Mouse (Mus musculus): Measurements from ENCODE around the gene Gpd1. TPM values are rescaled to one million over a fixed set of nuclear protein-coding genes. Genes with fewer than 3 reads are reported as not detected.

Gpd1 gene
- 4.8 and 5.3 TPM in 2 replicates for polyA plus RNA-seq (2015; fragmentation: Nextera tagmentation; extraction: Ambion mirVana)

- Histone ChIP-seq H3K9ac (no peak within 1 kb of the TSS), H3K36me3 (peaks cover 17% of the 10 kb centered on the region), H3K9me3 (no peaks in the 10 kb centered on the region), H3K27me3 (replicated peaks) (no peaks in the 10 kb centered on the region), H3K4me3 (replicated peaks) (no peak within 1 kb of the TSS), H3K4me1 (peaks cover 9% of the 10 kb centered on the region), H3K27ac (no peak within 1 kb of the TSS), H3K4me2 (0 out of 2 replicates have a peak within 1 kb of the TSS, but pooled peaks have one; percentile 5)
- 61% methylated on average over 26 of the region's 26 CpGs for WGBS
- no peak for ATAC-seq (ENCODE audit: insufficient read depth, low FRiP score, low read depth)
Measured at GRCm38 (mm10) chr15:99717386-99718334, at the start of gene Gpd1. Gene Gpd1 (plus strand): TSS chr15:99717515.

DNA sequence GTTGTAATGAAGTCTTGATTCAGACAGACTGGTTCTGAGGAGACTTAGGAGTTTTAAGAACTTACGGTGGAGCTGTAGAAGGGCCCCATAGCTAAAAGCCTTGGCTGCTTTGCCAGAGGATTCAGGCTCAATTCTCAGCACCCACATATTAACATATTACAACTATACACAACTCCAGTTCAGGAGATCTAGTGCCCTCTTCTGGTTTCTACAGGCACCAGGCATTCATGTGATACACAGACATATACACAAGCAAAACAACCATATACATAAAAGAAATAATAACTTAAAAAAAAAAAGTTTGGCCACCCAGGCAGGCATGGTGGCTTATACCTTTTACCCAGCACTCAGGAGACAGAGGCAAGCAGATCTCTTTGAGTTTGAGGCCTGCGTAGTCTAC, 49.8 kb upstream of the Gpd1 start:
- Histone ChIP-seq H3K4me3 (replicated peaks) (no peak overlapping the region), H3K9ac (no peak overlapping the region), H3K4me1 (peaks cover 21% of the 10 kb centered on the region), H3K27me3 (replicated peaks) (peaks cover 46% of the 10 kb centered on the region), H3K36me3 (no peaks in the 10 kb centered on the region), H3K9me3 (no peaks in the 10 kb centered on the region), H3K27ac (no peak overlapping the region), H3K4me2 (no peak overlapping the region)
- no peak for ATAC-seq (ENCODE audit: insufficient read depth, low FRiP score, low read depth)
- 95% methylated on average over 2 of the region's 2 CpGs for WGBS

GRCm38 (mm10) chr15:99668881-99669280, 48.4 kb upstream of the Gpd1 start:
- Histone ChIP-seq H3K27me3 (replicated peaks) (peaks cover 58% of the 10 kb centered on the region), H3K9me3 (no peaks in the 10 kb centered on the region), H3K9ac (no peak overlapping the region), H3K4me2 (no peak overlapping the region), H3K4me1 (peaks cover 19% of the 10 kb centered on the region), H3K27ac (no peak overlapping the region), H3K36me3 (no peaks in the 10 kb centered on the region), H3K4me3 (replicated peaks) (no peak overlapping the region)
- no peak for ATAC-seq (ENCODE audit: insufficient read depth, low FRiP score, low read depth)
- WGBS = 5% methylated on average over 12 of the region's 12 CpGs

DNA sequence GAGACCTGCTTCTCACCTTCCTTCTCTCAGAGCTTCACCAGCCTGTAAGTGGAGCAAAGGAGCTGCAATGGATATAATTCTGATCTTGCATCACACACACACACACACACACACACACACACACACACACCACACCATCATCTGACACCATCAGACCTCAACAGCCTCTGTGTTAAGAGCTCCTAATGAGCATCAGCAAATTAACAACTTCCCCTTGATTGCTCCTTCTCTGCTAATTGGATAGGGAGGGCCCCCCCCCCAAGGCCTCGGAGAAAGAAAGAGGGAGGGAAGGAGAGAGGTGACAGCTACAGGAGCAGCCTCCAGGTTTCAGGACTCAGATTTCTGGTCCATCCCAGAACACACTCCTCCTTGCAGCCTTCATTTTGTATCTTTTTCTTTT, 47.9 kb upstream of the Gpd1 start:
- Histone ChIP-seq H3K36me3 (no peaks in the 10 kb centered on the region), H3K4me2 (no peak overlapping the region), H3K4me1 (peaks cover 14% of the 10 kb centered on the region), H3K27ac (no peak overlapping the region), H3K9me3 (no peaks in the 10 kb centered on the region), H3K9ac (no peak overlapping the region), H3K27me3 (replicated peaks) (peaks cover 59% of the 10 kb centered on the region), H3K4me3 (replicated peaks) (no peak overlapping the region)
- no peak for ATAC-seq (ENCODE audit: insufficient read depth, low FRiP score, low read depth)
- WGBS = 0% methylated on average over 1 of the region's 1 CpGs

DNA sequence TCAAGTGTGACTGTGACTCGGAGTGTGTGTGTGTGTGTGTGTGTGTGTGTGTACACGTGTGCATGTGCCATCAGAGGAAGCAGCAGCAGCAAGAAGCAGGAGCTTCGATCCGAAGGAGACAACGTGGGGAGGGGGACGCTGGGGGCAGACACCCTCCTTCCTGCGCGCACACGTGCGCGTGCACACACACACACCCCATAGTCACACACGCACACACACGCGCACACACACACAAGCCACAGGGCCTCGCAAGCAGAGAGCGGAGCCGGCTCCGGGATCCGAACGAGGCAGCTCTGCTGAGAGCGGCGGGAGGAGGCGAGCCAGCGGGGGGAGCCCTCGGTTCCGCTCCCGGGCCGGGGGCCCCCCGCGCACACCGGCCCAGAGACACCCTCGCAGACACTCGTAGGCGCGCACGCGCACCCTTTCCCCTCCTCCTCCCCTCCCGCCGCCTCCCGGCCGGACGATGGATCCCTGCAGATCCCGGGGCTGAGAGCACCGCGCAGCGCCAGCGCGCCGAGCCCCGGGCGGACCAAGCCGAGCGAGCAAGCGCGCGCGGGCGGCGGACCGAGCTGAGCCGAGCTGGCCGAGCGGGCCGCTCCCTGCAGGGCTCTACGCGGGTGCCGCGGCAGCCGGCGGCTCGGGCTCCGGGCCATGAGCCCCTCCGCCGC, 47.0 kb upstream of the Gpd1 start, which contains the start of gene Asic1:
Gene Asic1 (plus strand): TSS at position 215 of the 668 bp plus-strand sequence.
- WGBS = under 1% methylated on average over 60 of the region's 74 CpGs
- Histone ChIP-seq H3K9me3 (no peaks in the 10 kb centered on the region), H3K4me3 (replicated peaks) (peak within 1 kb of the TSS; percentile 51), H3K4me2 (peak within 1 kb of the TSS; percentile 97), H3K27ac (no peak within 1 kb of the TSS), H3K9ac (peak within 1 kb of the TSS; percentile 25; the same call in 1 of the 2 replicates), H3K4me1 (0 out of 2 replicates have a peak, but pooled peaks cover 5% of the 10 kb centered on the region), H3K36me3 (no peaks in the 10 kb centered on the region), H3K27me3 (replicated peaks) (peaks cover 55% of the 10 kb centered on the region)
- peak; percentile 67 for ATAC-seq (ENCODE audit: insufficient read depth, low FRiP score, low read depth)

DNA sequence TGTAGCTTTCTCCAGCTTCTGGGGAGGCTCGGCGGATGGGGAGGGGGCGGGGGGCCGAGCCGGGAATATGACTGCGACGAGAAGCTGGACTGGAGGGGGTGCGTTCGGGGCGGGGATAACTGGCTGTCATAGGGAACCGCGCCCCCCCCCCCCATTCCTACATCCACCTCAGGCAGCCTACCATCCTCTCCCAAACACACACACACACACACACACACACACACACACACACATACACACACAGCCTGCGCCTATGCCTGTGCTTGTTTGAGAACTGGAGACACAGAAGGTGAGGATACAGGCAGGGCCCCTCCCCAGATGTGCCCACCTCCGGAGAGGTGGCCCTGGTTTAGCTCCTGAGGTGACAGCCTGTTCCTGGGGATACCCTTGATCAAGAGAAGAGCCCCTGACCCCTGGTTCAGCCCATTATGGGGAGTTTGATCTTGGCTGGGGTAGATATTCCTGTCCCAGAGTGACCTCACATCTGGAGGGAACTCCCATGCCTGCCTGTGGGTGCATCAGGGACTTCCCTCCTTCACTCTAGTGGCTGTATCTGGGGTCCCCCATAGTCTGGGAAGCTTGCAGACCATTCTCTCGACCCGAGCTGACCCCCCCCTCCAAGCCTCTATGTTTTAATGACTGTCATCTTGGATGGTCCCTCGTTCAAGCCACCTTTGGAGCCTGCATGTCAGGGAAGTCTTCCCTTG, 46.2 kb upstream of the Gpd1 start:
- H3K27ac ChIP-seq = no peak overlapping the region
- WGBS = 13% methylated on average over 14 of the region's 17 CpGs
- no peaks in the 10 kb centered on the region for H3K36me3 ChIP-seq
- H3K9me3 ChIP-seq = no peaks in the 10 kb centered on the region
- 0 out of 2 replicates have a peak, but pooled peaks cover 5% of the 10 kb centered on the region for H3K4me1 ChIP-seq
- peaks cover 49% of the 10 kb centered on the region for H3K27me3 ChIP-seq (replicated peaks)
- ATAC-seq (ENCODE audit: insufficient read depth, low FRiP score, low read depth) = no peak
- peak overlapping the region; percentile 51 for H3K4me3 ChIP-seq (replicated peaks)
- peak overlapping the region; percentile 25; the same call in 1 of the 2 replicates for H3K9ac ChIP-seq
- peak overlapping the region; percentile 97 for H3K4me2 ChIP-seq

DNA sequence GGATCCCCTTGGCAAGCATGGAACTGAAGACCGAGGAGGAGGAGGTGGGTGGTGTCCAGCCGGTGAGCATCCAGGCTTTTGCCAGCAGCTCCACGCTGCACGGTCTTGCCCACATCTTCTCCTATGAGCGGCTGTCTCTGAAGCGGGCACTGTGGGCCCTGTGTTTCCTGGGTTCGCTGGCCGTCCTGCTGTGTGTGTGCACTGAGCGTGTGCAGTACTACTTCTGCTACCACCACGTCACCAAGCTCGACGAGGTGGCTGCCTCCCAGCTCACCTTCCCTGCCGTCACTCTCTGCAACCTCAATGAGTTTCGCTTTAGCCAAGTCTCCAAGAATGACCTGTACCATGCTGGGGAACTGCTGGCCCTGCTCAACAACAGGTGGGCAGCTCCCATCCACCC, 45.5 kb upstream of the Gpd1 start:
- no peak overlapping the region for H3K9ac ChIP-seq
- ATAC-seq (ENCODE audit: insufficient read depth, low FRiP score, low read depth) = no peak
- WGBS = 67% methylated on average over 14 of the region's 14 CpGs

GRCm38 (mm10) chr15:99674866-99675265, 42.4 kb upstream of the Gpd1 start:
- Histone ChIP-seq H3K27ac (no peak overlapping the region), H3K4me2 (no peak overlapping the region), H3K36me3 (no peaks in the 10 kb centered on the region), H3K4me1 (peaks cover 10% of the 10 kb centered on the region; the same call in 1 of the 2 replicates), H3K27me3 (replicated peaks) (peaks cover 26% of the 10 kb centered on the region), H3K9me3 (no peaks in the 10 kb centered on the region), H3K4me3 (replicated peaks) (no peak overlapping the region), H3K9ac (no peak overlapping the region)
- no peak for ATAC-seq (ENCODE audit: insufficient read depth, low FRiP score, low read depth)
- 92% methylated on average over 3 of the region's 3 CpGs for WGBS

More for the DNA sequence above, 45.5 kb upstream of the Gpd1 start:
- Histone ChIP-seq H3K4me3 (replicated peaks) (0 out of 2 replicates have a peak overlapping the region, but pooled peaks have one; percentile 2), H3K4me2 (no peak overlapping the region), H3K27me3 (replicated peaks) (peaks cover 42% of the 10 kb centered on the region), H3K36me3 (no peaks in the 10 kb centered on the region), H3K9me3 (no peaks in the 10 kb centered on the region), H3K4me1 (0 out of 2 replicates have a peak, but pooled peaks cover 5% of the 10 kb centered on the region), H3K27ac (no peak overlapping the region)

GRCm38 (mm10) chr15:99677089-99677488, 40.2 kb upstream of the Gpd1 start:
- 37% methylated on average over 8 of the region's 8 CpGs for WGBS
- Histone ChIP-seq H3K4me3 (replicated peaks) (no peak overlapping the region), H3K9ac (no peak overlapping the region), H3K27me3 (replicated peaks) (peaks cover 15% of the 10 kb centered on the region), H3K36me3 (no peaks in the 10 kb centered on the region), H3K4me1 (peaks cover 5% of the 10 kb centered on the region; the same call in 1 of the 2 replicates), H3K27ac (no peak overlapping the region), H3K9me3 (no peaks in the 10 kb centered on the region), H3K4me2 (no peak overlapping the region)
- no peak for ATAC-seq (ENCODE audit: insufficient read depth, low FRiP score, low read depth)

DNA sequence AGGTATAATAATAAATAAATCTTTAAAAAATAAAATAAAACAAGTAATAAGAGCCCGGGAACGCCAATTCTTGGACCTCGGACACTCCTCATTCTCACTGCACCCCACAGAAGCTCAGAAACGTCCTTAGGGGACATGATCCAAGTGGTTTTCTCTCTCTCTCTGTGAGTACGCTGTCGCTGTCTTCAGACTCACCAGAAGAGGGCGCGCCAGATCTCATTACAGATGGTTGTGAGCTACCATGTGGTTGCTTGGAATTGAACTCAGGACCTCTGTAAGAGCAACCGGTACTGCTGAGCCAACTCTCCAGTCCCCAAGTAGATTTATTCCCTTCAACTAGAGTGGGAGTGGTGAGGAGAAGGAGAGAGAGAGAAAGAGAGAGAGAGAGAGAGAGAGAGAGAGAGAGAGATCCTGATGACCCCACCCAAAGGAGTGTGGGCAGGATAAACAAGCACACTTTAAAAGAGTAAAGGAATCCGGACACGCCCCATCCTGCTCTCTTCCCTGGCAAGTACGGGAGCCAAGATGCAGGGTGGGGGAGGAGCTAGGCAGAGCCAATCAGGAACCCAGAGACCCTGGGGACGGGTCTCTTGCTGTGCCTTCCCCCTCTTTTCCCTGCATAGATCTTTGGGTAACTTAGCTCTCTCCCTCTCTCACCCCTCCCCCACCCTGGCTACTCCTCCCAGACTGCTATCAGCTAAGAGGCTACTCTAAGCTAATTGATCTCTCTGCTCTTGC, 39.1 kb upstream of the Gpd1 start:
- no peak for ATAC-seq (ENCODE audit: insufficient read depth, low FRiP score, low read depth)
- no peak overlapping the region for H3K4me3 ChIP-seq (replicated peaks)
- no peak overlapping the region for H3K27ac ChIP-seq
- peaks cover 7% of the 10 kb centered on the region for H3K27me3 ChIP-seq (replicated peaks)
- H3K9ac ChIP-seq = no peak overlapping the region
- H3K4me2 ChIP-seq = no peak overlapping the region
- peaks cover 5% of the 10 kb centered on the region; the same call in 1 of the 2 replicates for H3K4me1 ChIP-seq
- H3K9me3 ChIP-seq = no peaks in the 10 kb centered on the region
- WGBS = 15% methylated on average over 13 of the region's 13 CpGs
- H3K36me3 ChIP-seq = no peaks in the 10 kb centered on the region

- H3K4me2 ChIP-seq = no peak overlapping the region
Measured at GRCm38 (mm10) chr15:99679008-99679407, 38.3 kb upstream of the Gpd1 start.

More at GRCm38 (mm10) chr15:99679008-99679407, 38.3 kb upstream of the Gpd1 start:
- no peaks in the 10 kb centered on the region; the same call in 1 of the 2 replicates for H3K27me3 ChIP-seq (replicated peaks)
- H3K9me3 ChIP-seq = no peaks in the 10 kb centered on the region
- no peak for ATAC-seq (ENCODE audit: insufficient read depth, low FRiP score, low read depth)
- H3K4me1 ChIP-seq = peaks cover 5% of the 10 kb centered on the region; the same call in 1 of the 2 replicates
- no peaks in the 10 kb centered on the region for H3K36me3 ChIP-seq
- WGBS = 66% methylated on average over 7 of the region's 7 CpGs
- no peak overlapping the region for H3K27ac ChIP-seq
- H3K9ac ChIP-seq = no peak overlapping the region
- H3K4me3 ChIP-seq (replicated peaks) = no peak overlapping the region

All from stomach, embryonic 15.5 days (tissue).